Mouse (Mus musculus) activated CD4-positive, CD25-positive, alpha-beta regulatory T cell, adult 9 weeks (primary cell): ENCODE measurements around the gene Map3k20. TPM values are rescaled to one million over a fixed set of nuclear protein-coding genes. Genes with fewer than 3 reads are reported as not detected.

Experiments used
- polyA plus RNA-seq: library from polyadenylated mRNA; unstranded; fragments of 100-300 nt; shearing (Covaris generic); gene quantifications from one replicate; pipeline ENCODE4 v1.2.1, GENCODE M21; 2017

Map3k20 gene
- 1.0 TPM for polyA plus RNA-seq

GRCm38 (mm10) chr2:72285256-72285887 lies at the start of gene Map3k20:
Gene Map3k20, plus strand, starts transcription at chr2:72285637.

GRCm38 (mm10) chr2:72475797-72476485 lies 190.5 kb downstream of the Map3k20 start, which contains the start of gene Cdca7:
Gene Cdca7, plus strand, starts transcription at chr2:72476159.

Other genes starting within 250 kb of the Map3k20 start
- 50.4 TPM for gene Cdca7, start 190.5 kb downstream of the Map3k20 start, polyA plus RNA-seq